Mouse (Mus musculus) liver (tissue): ENCODE data around the gene Pdxk.
"Not testable (repeated sequence)": the region's sequence is repeated elsewhere in the genome, so short reads cannot be mapped to it uniquely, and the experiment has no call there.

Source experiments
- DNase-seq: peaks from one replicate; pipeline ENCODE4 v3.0.0-alpha.2; 2020; ENCODE audit warnings: mixed read lengths

Gene Pdxk

GRCm38 (mm10) chr10:78464792-78465207 lies at the start of gene Pdxk:
Gene Pdxk, minus strand, starts transcription at chr10:78464975.
- peak; percentile 91 for DNase-seq

GRCm38 (mm10) chr10:78502986-78503733 lies 38.4 kb upstream of the Pdxk start:
- no peak for DNase-seq

GRCm38 (mm10) chr10:78487431-78488086 lies 22.8 kb upstream of the Pdxk start:
- DNase-seq, result peak; percentile 76

- DNase-seq, result no peak
Observed at GRCm38 (mm10) chr10:78486871-78487270, 22.1 kb upstream of the Pdxk start.

- not testable (repeated sequence) for DNase-seq
Observed at GRCm38 (mm10) chr10:78485369-78485768, 20.6 kb upstream of the Pdxk start.

- DNase-seq, result peak; percentile 84
Observed at GRCm38 (mm10) chr10:78481928-78482499, 17.2 kb upstream of the Pdxk start.

GRCm38 (mm10) chr10:78480954-78481927 lies 16.5 kb upstream of the Pdxk start:
- DNase-seq, result no peak

- DNase-seq, result no peak
Observed at GRCm38 (mm10) chr10:78476821-78477220, 12.0 kb upstream of the Pdxk start.

GRCm38 (mm10) chr10:78474759-78475158 lies 10.0 kb upstream of the Pdxk start:
- DNase-seq, result no peak

GRCm38 (mm10) chr10:78473434-78473833 lies 8.7 kb upstream of the Pdxk start:
- DNase-seq, result no peak

GRCm38 (mm10) chr10:78472046-78472445 lies 7.3 kb upstream of the Pdxk start:
- DNase-seq, result no peak

- DNase-seq, result no peak
Observed at GRCm38 (mm10) chr10:78470582-78471313, 6.0 kb upstream of the Pdxk start.

- no peak for DNase-seq
Observed at GRCm38 (mm10) chr10:78467761-78468310, 3.1 kb upstream of the Pdxk start.

GRCm38 (mm10) chr10:78466647-78467046 lies 1.9 kb upstream of the Pdxk start:
- DNase-seq, result no peak

- no peak for DNase-seq
Observed at GRCm38 (mm10) chr10:78465472-78465871, 697 bp upstream of the Pdxk start.

GRCm38 (mm10) chr10:78464201-78464791 lies 479 bp downstream of the Pdxk start:
- DNase-seq, result no peak

GRCm38 (mm10) chr10:78463769-78464167 lies 1.0 kb downstream of the Pdxk start:
- DNase-seq, result no peak

GRCm38 (mm10) chr10:78462945-78463768 lies 1.6 kb downstream of the Pdxk start:
- no peak for DNase-seq

- no peak for DNase-seq
Observed at GRCm38 (mm10) chr10:78461767-78462166, 3.0 kb downstream of the Pdxk start.

GRCm38 (mm10) chr10:78460463-78460862 lies 4.3 kb downstream of the Pdxk start:
- no peak for DNase-seq
